Mouse (Mus musculus) hindbrain, embryonic 14.5 days (tissue): ENCODE results near the gene Fam92b. TPM values are rescaled to one million over a fixed set of nuclear protein-coding genes. Genes with fewer than 3 reads are reported as not detected.

Experiments
- ATAC-seq: fragments of 200-750 bp; cut with Nextera tagmentation; 2 replicates; pipeline ENCODE4 v1.8.0; 2017; ENCODE audit warnings: moderate number of reproducible peaks, mild to moderate bottlenecking, moderate TSS enrichment, moderate library complexity; ENCODE audit not compliant: low FRiP score
- DNase-seq: peaks from one replicate; pipeline ENCODE4 v3.0.0-alpha.2; 2015; ENCODE audit warnings: low spot score
- H3K27ac ChIP-seq: fragments of 300-500 bp; sonication (generic); 2 replicates; pipeline ENCODE4 v1.5.1; 2014; ENCODE audit warnings: mild to moderate bottlenecking, moderate library complexity
- H3K27me3 ChIP-seq: fragments of 300-500 bp; sonication (generic); 2 replicates; pipeline ENCODE4 v1.6.1; 2014; ENCODE audit warnings: mild to moderate bottlenecking, low read length, mixed read lengths; ENCODE audit not compliant: control insufficient read depth, insufficient read depth
- H3K36me3 ChIP-seq: fragments of 300-500 bp; sonication (generic); replicated peaks from 2 replicates; pipeline ENCODE4 v1.6.1; 2014; ENCODE audit not compliant: control insufficient read depth, insufficient read depth
- H3K4me1 ChIP-seq: fragments of 300-500 bp; sonication (generic); replicated peaks from 2 replicates; pipeline ENCODE4 v1.6.1; 2014; ENCODE audit warnings: antibody characterized with exemption, low read length, mixed read lengths; ENCODE audit not compliant: control insufficient read depth, insufficient read depth
- H3K4me2 ChIP-seq: fragments of 300-500 bp; sonication (generic); replicated peaks from 2 replicates; pipeline ENCODE4 v1.6.1; 2014; ENCODE audit warnings: mild to moderate bottlenecking, moderate library complexity
- H3K4me3 ChIP-seq: fragments of 300-500 bp; sonication (generic); replicated peaks from 2 replicates; pipeline ENCODE4 v1.5.1; 2014; ENCODE audit warnings: mild to moderate bottlenecking, low read length
- H3K9ac ChIP-seq: fragments of 300-500 bp; sonication (generic); 2 replicates; pipeline ENCODE4 v1.6.1; 2014
- H3K9me3 ChIP-seq: fragments of 300-500 bp; sonication (generic); 2 replicates; pipeline ENCODE4 v1.6.1; 2016; ENCODE audit warnings: low read length; ENCODE audit not compliant: control insufficient read depth
- WGBS: fragments of 180-500 bp; shearing (Covaris S2); extraction: QIAGEN DNeasy Blood & Tissue Kit; methylation state at CpG from one replicate; pipeline ENCODE4 v1.1.7; 2014; 5-methylcytosine and 5-hydroxymethylcytosine counted together
- polyA plus RNA-seq: library from polyadenylated mRNA; unstranded; fragments of >200 nt; fragmentation: Nextera tagmentation; extraction: Ambion mirVana; gene quantifications from 2 replicates; pipeline ENCODE4 v1.2.1, GENCODE M21; 2014

The Fam92b gene
- polyA plus RNA-seq: 1.6 and 3.3 TPM in 2 replicates

GRCm38 (mm10) chr8:120177318-120178123, at the start of gene Fam92b:
TSS of gene Fam92b (minus strand) at chr8:120177466.
- ATAC-seq (peak; percentile 82), DNase-seq (peak; percentile 82)
- Histone ChIP-seq H3K27ac (peak within 1 kb of the TSS; percentile 84), H3K4me1 (peaks cover 31% of the 10 kb centered on the region), H3K9me3 (no peaks in the 10 kb centered on the region), H3K9ac (peak within 1 kb of the TSS; percentile 41), H3K27me3 (peaks cover 8% of the 10 kb centered on the region), H3K4me2 (peak within 1 kb of the TSS; percentile 37), H3K36me3 (no peaks in the 10 kb centered on the region), H3K4me3 (no peak within 1 kb of the TSS)
- under 1% methylated on average over 22 of the region's 26 CpGs for WGBS

- H3K9me3 ChIP-seq: no peaks in the 10 kb centered on the region
- no peaks in the 10 kb centered on the region for H3K36me3 ChIP-seq
- WGBS: 23% methylated on average over 10 of the region's 10 CpGs
- H3K9ac ChIP-seq: no peak overlapping the region
- DNase-seq (no peak), ATAC-seq (no peak)
- peaks cover 35% of the 10 kb centered on the region for H3K4me1 ChIP-seq
- H3K4me3 ChIP-seq: no peak overlapping the region
- H3K27ac ChIP-seq: no peak overlapping the region
- peaks cover 12% of the 10 kb centered on the region for H3K27me3 ChIP-seq
- H3K4me2 ChIP-seq: no peak overlapping the region
These were observed 48.3 kb upstream of the Fam92b start for GRCm38 (mm10) chr8:120225421-120226151.

DNA sequence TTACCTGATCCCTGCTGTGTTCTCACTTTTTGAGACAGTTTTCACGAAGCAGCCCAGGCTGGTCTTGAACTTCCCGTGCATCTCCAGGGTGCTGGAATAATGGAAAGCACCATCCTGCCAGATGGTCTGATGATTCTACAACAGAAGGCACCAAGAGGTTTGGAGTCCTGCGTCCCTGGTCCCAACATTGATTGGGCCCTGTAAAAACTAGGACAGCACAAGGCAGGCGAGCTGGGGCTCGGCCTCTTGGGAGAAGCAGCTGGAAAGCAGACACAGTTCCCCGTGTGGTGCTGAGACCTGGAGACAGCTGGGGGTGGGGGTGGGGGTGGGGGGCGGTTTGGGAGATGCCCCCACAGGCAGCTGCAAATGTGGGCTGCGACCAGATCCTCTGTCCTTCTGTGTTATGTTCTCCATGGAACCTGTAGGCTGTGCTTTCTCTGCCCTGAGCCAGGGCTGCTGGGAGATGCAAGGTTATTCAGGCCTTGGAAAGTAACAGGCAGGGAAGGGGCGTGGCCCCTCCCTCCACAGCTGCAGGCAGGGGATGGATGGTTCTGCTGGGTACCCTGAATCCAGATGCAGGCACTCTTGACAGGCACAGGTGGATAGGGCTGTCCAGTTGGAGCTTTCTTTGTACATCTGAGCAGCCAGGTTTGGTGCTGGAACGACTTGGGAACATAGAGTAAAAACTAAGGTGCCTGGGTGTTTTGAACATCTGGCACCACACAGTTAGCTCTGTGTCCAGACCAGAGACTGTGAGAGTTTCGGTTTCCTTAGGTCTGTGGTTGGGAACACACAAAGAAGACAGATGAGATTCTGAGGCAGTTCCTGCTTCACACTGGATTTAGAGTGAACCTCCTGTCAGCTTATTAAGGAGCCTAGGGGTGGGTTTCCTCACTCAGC, 47.5 kb upstream of the Fam92b start:
- H3K4me1 ChIP-seq: peaks cover 27% of the 10 kb centered on the region
- 46% methylated on average over 11 of the region's 11 CpGs for WGBS

DNA sequence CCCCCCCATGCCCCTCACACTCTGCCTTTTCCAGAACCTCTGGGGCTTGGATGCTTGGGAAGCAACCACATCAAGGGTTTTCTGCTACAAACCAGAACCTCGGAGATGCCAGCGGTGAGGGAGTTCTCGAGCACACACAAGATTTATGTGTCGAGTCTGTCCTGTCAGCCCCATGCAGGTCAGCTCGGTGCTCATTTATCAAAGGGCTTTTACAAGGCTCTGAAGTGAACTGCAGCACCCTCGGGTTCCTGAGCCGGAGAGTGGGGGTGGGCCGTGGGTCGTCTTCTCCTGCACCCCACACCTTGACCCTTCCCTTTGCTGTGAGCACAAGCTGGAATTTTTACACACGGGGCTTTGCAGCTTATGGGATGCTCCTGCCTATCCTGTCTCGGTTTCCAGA, 45.3 kb upstream of the Fam92b start:
- no peaks in the 10 kb centered on the region for H3K9me3 ChIP-seq
- H3K9ac ChIP-seq: no peak overlapping the region
- peaks cover 18% of the 10 kb centered on the region; the same call in 1 of the 2 replicates for H3K4me1 ChIP-seq
- ATAC-seq (no peak), DNase-seq (no peak)
- no peak overlapping the region for H3K4me2 ChIP-seq
- no peaks in the 10 kb centered on the region for H3K36me3 ChIP-seq
- 50% methylated on average over 11 of the region's 11 CpGs for WGBS
- H3K27ac ChIP-seq: no peak overlapping the region
- H3K27me3 ChIP-seq: no peaks in the 10 kb centered on the region
- no peak overlapping the region for H3K4me3 ChIP-seq

More for the DNA sequence above, 47.5 kb upstream of the Fam92b start:
- H3K9ac ChIP-seq: no peak overlapping the region
- H3K9me3 ChIP-seq: no peaks in the 10 kb centered on the region
- no peak overlapping the region for H3K27ac ChIP-seq
- no peaks in the 10 kb centered on the region for H3K36me3 ChIP-seq
- H3K4me2 ChIP-seq: no peak overlapping the region
- no peak for DNase-seq
- ATAC-seq: no peak
- H3K27me3 ChIP-seq: peaks cover 3% of the 10 kb centered on the region
- no peak overlapping the region for H3K4me3 ChIP-seq

GRCm38 (mm10) chr8:120216855-120217830, 39.9 kb upstream of the Fam92b start:
- Histone ChIP-seq H3K4me3 (no peak overlapping the region), H3K9me3 (no peaks in the 10 kb centered on the region), H3K36me3 (no peaks in the 10 kb centered on the region), H3K4me1 (peaks cover 20% of the 10 kb centered on the region), H3K27ac (peak overlapping the region; percentile 57; the same call in 1 of the 2 replicates), H3K4me2 (no peak overlapping the region), H3K9ac (no peak overlapping the region), H3K27me3 (no peaks in the 10 kb centered on the region)
- ATAC-seq (peak; percentile 80), DNase-seq (peak; percentile 65)
- WGBS: 19% methylated on average over 13 of the region's 13 CpGs

DNA sequence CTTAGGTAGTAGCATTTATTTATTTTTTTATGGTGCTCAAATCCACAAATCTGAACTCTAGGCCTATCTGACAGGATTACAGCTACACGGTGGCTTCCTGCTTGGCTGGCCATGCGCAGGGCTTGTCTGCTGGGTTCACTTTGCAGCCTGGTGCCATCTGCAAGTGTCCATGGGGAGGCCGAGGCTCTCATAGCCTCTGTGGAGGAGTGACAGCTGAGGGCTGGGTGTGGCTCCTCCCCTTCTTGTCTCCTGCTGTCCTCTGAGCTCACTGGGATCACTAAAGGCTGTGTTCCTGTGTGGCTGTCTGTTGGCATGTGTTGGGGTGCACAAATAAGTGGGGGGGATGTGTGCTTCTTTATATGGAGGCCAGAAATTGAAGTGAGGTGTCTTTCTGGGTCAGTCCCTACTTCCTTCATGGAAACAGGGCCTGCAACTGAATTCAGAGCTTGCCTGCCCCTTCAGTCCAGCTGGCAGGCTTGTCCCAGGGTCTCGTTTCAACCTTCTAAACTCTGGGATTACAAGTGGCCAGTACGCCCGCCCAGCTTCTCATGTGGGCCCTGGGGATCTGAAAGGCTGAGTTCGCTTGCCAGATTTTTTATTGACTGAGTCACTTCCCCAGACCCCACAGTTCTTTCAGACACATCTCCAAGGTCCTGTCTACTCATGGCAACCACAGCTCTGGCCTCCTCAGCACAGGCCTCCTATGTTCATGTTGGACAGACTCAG, 38.3 kb upstream of the Fam92b start:
- Histone ChIP-seq H3K27me3 (no peaks in the 10 kb centered on the region), H3K9me3 (no peaks in the 10 kb centered on the region), H3K9ac (no peak overlapping the region), H3K4me2 (no peak overlapping the region), H3K36me3 (no peaks in the 10 kb centered on the region), H3K4me1 (peaks cover 19% of the 10 kb centered on the region), H3K27ac (peak overlapping the region; percentile 43; the same call in 1 of the 2 replicates), H3K4me3 (no peak overlapping the region)
- no peak for ATAC-seq
- 24% methylated on average over 7 of the region's 7 CpGs for WGBS
- no peak for DNase-seq

DNA sequence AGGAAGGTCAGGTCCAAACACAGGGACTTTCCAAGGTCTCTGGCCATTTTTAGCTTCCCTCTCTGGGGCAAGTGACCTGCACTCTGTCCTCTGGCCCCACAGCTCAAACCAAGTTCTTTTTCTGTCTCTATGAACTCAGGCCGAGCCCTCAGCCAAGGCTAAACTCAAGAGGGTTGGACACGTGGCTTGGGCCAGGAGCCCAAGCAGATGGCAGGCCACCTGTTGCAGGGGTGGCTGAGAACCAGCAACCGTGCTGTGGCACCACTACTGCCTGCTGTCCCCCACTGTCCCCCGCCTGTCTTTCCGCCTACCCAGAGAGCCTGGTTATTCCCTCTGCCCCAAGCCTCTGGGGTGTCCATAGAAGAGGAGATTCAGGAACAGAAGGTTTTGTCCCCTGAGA, 36.7 kb upstream of the Fam92b start:
- Histone ChIP-seq H3K36me3 (no peaks in the 10 kb centered on the region), H3K4me1 (peaks cover 19% of the 10 kb centered on the region), H3K27me3 (no peaks in the 10 kb centered on the region), H3K4me3 (no peak overlapping the region), H3K9me3 (no peaks in the 10 kb centered on the region), H3K9ac (no peak overlapping the region), H3K27ac (no peak overlapping the region), H3K4me2 (no peak overlapping the region)
- WGBS: 31% methylated on average over 5 of the region's 5 CpGs
- ATAC-seq: no peak
- DNase-seq: no peak

DNA sequence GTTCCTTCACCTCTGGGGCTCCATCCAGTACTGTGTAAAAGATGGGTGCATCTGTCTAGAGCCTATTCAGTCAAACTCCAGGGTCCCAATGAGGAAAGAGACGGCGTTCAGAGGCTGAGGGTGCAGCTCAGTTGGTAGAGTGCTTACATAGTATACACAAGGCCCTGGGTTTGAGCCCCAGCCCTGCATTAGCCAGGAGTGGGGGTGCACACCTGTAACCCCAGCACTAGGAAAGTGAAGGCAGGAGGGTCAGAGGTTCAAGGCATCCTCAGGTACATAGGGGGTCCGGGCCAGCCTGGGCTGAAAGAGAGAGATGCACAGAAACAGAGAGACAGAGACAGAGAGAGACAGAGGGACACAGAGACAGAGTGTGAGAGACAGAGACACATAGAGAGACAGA, 36.0 kb upstream of the Fam92b start:
- ATAC-seq (no peak), DNase-seq (no peak)
- no peak overlapping the region for H3K27ac ChIP-seq
- no peaks in the 10 kb centered on the region for H3K27me3 ChIP-seq
- no peak overlapping the region for H3K4me2 ChIP-seq
- no peaks in the 10 kb centered on the region for H3K9me3 ChIP-seq
- H3K36me3 ChIP-seq: no peaks in the 10 kb centered on the region
- 92% methylated on average over 3 of the region's 3 CpGs for WGBS
- H3K4me3 ChIP-seq: no peak overlapping the region
- H3K4me1 ChIP-seq: peaks cover 19% of the 10 kb centered on the region
- H3K9ac ChIP-seq: no peak overlapping the region
